10 mouse cellular contexts compared by ENCODE assay signal in the genomic region with DNA sequence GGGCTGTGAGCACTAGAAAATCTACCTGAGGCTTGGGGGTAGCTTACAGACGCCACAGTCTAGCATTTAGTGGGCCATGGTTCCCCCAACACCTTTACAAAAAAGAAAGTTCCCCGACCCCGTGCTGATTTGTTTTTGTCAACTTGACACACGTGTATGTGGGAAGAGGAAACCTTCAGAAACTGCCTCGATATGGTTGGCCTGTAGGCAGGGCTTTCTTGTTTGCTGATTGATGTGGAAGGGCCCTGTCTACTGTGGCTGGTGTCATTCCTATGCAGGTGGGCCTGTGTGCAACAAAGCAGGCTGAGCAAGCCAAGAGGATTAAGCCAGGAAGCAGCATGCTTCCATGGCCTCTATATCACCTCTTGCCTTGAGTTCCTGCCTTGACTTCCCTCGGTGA. TPM values are rescaled to one million over a fixed set of nuclear protein-coding genes. Genes with fewer than 3 reads are reported as not detected.
"Had no signal": no experiment of that assay in that cellular context is flagged by ENCODE, and none has a peak within 500 bp of the region (broad histone marks: within the 10 kb centered on the region; RNA-seq: fewer than 3 reads in every experiment).

No protein-coding gene starts in this region.

- DNase-seq: liver, postnatal 0 days; lung, adult 2 months; lung, postnatal 14 days; lung, postnatal 36 days; thymus, adult 2 months had no signal

RNA-seq across cellular contexts. Expression of a gene that starts 12.1 kb away (rescaled TPM):
- total RNA-seq: monocyte, adult 5-6 weeks; neutrophil, adult 5-6 weeks had no signal
- polyA plus RNA-seq: macrophage; midbrain, embryonic 11.5 days had no signal

RNA-seq across cellular contexts. Expression of a gene that starts 21.3 kb away (rescaled TPM):
- total RNA-seq: megakaryocyte progenitor cell, adult 5-6 weeks; monocyte, adult 5-6 weeks; neutrophil, adult 5-6 weeks had no signal
- polyA plus RNA-seq: macrophage; midbrain, embryonic 11.5 days had no signal
